Mouse (Mus musculus) kidney, embryonic 16.5 days (tissue): ENCODE data around the gene Sox5. TPM values are rescaled to one million over a fixed set of nuclear protein-coding genes. Genes with fewer than 3 reads are reported as not detected.

Experiments
- ATAC-seq: fragments of 200-750 bp; cut with Nextera tagmentation; 2 replicates; pipeline ENCODE4 v1.8.0; 2017; ENCODE audit warnings: moderate TSS enrichment; ENCODE audit not compliant: low FRiP score, low TSS enrichment
- H3K27ac ChIP-seq: fragments of 300-500 bp; sonication (generic); 2 replicates; pipeline ENCODE4 v1.5.1; 2014; ENCODE audit warnings: low read length
- H3K27me3 ChIP-seq: fragments of 300-500 bp; sonication (generic); 2 replicates; pipeline ENCODE4 v1.6.1; 2014; ENCODE audit warnings: low read length, control low read depth, mixed read lengths; ENCODE audit not compliant: insufficient read depth
- H3K36me3 ChIP-seq: fragments of 300-500 bp; sonication (generic); 2 replicates; pipeline ENCODE4 v1.6.1; 2014; ENCODE audit warnings: low read length, control low read depth, mixed read lengths; ENCODE audit not compliant: insufficient read depth
- H3K4me1 ChIP-seq: fragments of 300-500 bp; sonication (generic); 2 replicates; pipeline ENCODE4 v1.6.1; 2014; ENCODE audit warnings: low read length, control low read depth, mixed read lengths; ENCODE audit not compliant: insufficient read depth
- H3K4me2 ChIP-seq: fragments of 300-500 bp; sonication (generic); replicated peaks from 2 replicates; pipeline ENCODE4 v1.6.1; 2014; ENCODE audit warnings: low read depth, low read length
- H3K4me3 ChIP-seq: fragments of 300-500 bp; sonication (generic); 2 replicates; pipeline ENCODE4 v1.5.1; 2014; ENCODE audit warnings: mild to moderate bottlenecking, low read length
- H3K9ac ChIP-seq: fragments of 300-500 bp; sonication (generic); replicated peaks from 2 replicates; pipeline ENCODE4 v1.6.1; 2014; ENCODE audit warnings: low read length
- H3K9me3 ChIP-seq: fragments of 300-500 bp; sonication (generic); 2 replicates; pipeline ENCODE4 v1.6.1; 2016; ENCODE audit warnings: low read length, control low read depth
- WGBS: fragments of 180-500 bp; shearing (Covaris S2); extraction: QIAGEN DNeasy Blood & Tissue Kit; methylation state at CpG from one replicate; pipeline ENCODE4 v1.1.7; 2014; 5-methylcytosine and 5-hydroxymethylcytosine counted together
- polyA plus RNA-seq: library from polyadenylated mRNA; unstranded; fragments of >200 nt; fragmentation: Nextera tagmentation; extraction: Ambion mirVana; gene quantifications from 2 replicates; pipeline ENCODE4 v1.2.1, GENCODE M21; 2015

Gene Sox5
- 14.8 and 20.1 TPM in 2 replicates for polyA plus RNA-seq

DNA sequence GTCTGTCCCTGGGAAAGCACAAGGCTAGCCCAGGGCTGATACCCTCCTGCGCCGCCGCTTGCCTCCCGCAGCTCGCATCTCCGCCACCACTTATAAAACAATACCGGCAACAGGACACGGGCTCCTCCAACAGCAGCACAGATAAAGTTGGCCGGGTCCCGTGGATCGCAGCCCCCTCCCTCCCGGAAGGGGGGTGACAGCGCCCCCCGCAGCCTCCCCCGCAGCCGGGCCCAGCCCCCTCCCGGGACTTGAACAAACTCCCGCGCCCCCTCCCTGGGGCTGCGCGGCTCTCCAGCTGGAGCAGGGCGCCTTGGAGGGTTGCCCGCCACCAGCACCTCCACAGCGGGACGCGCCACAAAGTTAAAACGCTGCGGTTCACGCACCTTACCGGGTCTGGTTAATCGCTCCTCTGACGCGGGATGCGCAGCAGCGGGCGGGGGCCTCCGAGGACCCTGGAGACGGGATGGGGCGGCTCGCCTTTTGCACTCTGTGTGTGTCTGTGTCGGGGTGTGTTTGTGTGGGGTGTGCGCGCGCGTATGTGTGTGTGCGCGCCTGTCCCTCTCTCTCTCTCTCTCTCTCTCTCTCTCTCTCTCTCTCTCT, at the start of gene Sox5:
TSS of gene Sox5 (minus strand) at position 547 of the 600 bp plus-strand sequence.
- H3K27ac ChIP-seq, result peak within 1 kb of the TSS; percentile 83
- no peaks in the 10 kb centered on the region for H3K9me3 ChIP-seq
- peak; percentile 79 for ATAC-seq
- 0 out of 2 replicates have a peak, but pooled peaks cover 5% of the 10 kb centered on the region for H3K27me3 ChIP-seq
- under 1% methylated on average over 47 of the region's 47 CpGs for WGBS
- peak within 1 kb of the TSS; percentile 70 for H3K9ac ChIP-seq
- H3K4me2 ChIP-seq, result peak within 1 kb of the TSS; percentile 97
- H3K4me1 ChIP-seq, result peaks cover 12% of the 10 kb centered on the region
- H3K36me3 ChIP-seq, result no peaks in the 10 kb centered on the region
- peak within 1 kb of the TSS; percentile 77 for H3K4me3 ChIP-seq

DNA sequence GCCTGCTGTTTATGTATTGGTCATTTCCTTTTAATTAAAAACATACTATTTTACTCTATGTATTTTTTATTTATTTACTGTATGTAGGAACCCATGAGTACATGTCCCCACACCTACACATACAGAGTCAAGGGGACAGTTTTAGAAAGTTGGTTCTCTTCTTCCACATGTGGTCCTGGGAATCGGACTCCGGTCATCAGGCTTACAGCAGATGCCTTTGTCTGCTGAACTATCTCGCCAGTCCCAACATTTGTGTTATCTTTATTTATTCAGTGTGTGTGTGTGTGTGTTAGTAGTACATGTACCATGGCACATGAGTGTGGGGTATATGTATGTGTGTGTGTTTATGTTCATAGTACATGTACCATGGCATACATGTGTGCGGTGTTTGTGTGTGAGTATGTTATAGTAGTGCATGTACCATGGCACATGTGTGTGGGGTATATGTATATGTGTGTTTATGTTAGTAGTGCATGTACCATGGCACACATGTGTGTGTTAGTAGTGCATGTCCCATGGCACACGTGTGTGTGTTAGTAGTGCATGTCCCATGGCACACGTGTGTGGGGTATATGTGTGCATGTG, 43.3 kb upstream of the Sox5 start:
- H3K27me3 ChIP-seq, result no peaks in the 10 kb centered on the region
- H3K9ac ChIP-seq, result no peak overlapping the region
- WGBS, result 95% methylated on average over 6 of the region's 6 CpGs
- H3K36me3 ChIP-seq, result no peaks in the 10 kb centered on the region
- no peaks in the 10 kb centered on the region; the same call in 1 of the 2 replicates for H3K4me1 ChIP-seq
- H3K4me2 ChIP-seq, result no peak overlapping the region
- no peak overlapping the region for H3K4me3 ChIP-seq
- no peaks in the 10 kb centered on the region for H3K9me3 ChIP-seq
- no peak overlapping the region for H3K27ac ChIP-seq
- ATAC-seq, result no peak

DNA sequence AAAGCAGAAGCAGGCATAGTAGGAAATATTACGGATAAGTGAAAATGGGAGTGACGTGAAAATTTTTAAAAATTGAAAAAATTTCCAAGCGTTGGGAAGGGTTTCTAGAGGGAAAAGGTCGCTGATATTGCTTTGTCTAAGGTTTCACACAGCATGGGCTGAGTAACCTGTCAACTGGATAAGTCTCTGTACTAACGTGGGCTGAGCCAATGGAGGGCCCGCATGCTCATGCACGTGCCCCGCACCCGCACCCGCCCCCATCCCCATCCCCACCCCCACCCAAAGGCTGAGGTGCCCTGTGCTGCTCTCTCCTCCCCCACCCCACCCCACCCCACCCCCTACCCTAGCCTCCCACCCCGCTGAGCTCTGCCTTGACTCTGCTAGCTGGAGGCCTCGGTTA, 42.4 kb upstream of the Sox5 start:
- H3K4me3 ChIP-seq, result no peak overlapping the region
- 74% methylated on average over 12 of the region's 12 CpGs for WGBS
- ATAC-seq, result no peak

DNA sequence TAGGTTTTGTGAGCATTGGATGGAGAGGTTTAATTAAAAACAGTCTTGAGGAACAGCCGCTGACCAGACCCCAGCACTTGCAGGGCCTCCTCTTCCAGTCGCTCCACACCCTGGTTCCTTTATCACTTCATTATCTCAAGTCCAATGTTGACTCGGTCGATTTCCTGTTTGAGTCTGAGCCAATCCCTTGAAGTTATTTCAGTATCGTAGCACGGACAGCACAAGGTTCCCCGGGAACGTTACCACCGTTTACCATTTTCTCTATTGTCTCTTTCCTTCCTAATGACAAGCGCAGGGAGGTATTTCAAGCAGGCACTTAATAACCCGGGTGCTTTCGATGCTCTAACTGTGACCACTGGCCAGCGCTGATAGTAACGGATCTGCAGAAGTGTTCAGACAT, 40.8 kb upstream of the Sox5 start:
- 61% methylated on average over 14 of the region's 14 CpGs for WGBS
- peak overlapping the region; percentile 27; the same call in 1 of the 2 replicates for H3K4me2 ChIP-seq
- no peak overlapping the region for H3K9ac ChIP-seq
- H3K4me1 ChIP-seq, result no peaks in the 10 kb centered on the region; the same call in 1 of the 2 replicates
- H3K27me3 ChIP-seq, result no peaks in the 10 kb centered on the region
- no peak overlapping the region for H3K27ac ChIP-seq
- no peak overlapping the region for H3K4me3 ChIP-seq
- H3K9me3 ChIP-seq, result no peaks in the 10 kb centered on the region
- no peaks in the 10 kb centered on the region for H3K36me3 ChIP-seq
- ATAC-seq, result no peak

More for the DNA sequence above, 42.4 kb upstream of the Sox5 start:
- H3K27me3 ChIP-seq, result no peaks in the 10 kb centered on the region
- no peak overlapping the region for H3K4me2 ChIP-seq
- H3K9me3 ChIP-seq, result no peaks in the 10 kb centered on the region
- H3K9ac ChIP-seq, result no peak overlapping the region
- no peaks in the 10 kb centered on the region for H3K36me3 ChIP-seq
- no peak overlapping the region for H3K27ac ChIP-seq
- H3K4me1 ChIP-seq, result no peaks in the 10 kb centered on the region; the same call in 1 of the 2 replicates

DNA sequence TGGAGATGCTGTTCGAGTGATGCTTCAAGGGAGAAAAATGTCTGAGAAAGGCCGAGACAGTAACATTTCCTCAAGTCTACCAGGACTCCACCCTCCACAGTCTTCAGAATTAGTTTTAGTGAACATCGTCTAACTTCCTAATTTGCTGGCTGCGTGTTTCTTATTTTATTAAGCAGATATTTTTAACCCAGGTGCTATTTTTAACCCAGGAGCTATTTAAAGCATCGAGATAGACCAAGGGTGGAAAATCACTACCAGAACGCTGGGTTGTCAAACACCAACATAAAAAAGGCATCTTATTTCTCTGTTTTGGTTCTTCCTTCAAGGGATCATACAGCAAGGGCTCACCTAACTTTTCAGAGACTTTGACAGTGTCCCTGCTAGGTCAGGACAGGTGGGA, 39.2 kb upstream of the Sox5 start:
- no peak for ATAC-seq

DNA sequence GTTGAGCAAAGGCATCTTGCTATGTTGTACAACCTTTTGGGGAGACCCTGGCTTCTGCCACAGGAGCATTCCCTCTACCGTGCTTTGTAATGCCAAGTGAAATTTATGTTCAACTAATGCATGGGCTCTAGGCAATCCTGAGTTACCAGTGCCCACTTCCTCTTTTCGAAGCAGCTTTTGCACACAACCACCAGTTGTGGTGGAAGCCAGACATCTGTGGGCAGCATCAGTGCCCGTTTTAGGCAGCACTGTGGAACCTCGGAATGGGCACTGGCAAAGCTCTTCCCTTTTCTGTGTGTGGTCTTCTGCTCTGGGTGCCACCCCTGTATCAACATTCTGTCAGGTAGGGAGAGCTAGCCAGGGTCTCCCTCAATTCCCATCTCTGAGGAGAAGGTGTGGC, 36.2 kb upstream of the Sox5 start:
- Histone ChIP-seq H3K4me1 (peaks cover 6% of the 10 kb centered on the region; the same call in 1 of the 2 replicates), H3K36me3 (no peaks in the 10 kb centered on the region), H3K4me2 (no peak overlapping the region), H3K27me3 (no peaks in the 10 kb centered on the region), H3K9me3 (no peaks in the 10 kb centered on the region), H3K9ac (no peak overlapping the region), H3K27ac (no peak overlapping the region), H3K4me3 (no peak overlapping the region)
- 86% methylated on average over 4 of the region's 4 CpGs for WGBS
- no peak for ATAC-seq

More for the DNA sequence above, 39.2 kb upstream of the Sox5 start:
- no peak overlapping the region for H3K9ac ChIP-seq
- WGBS, result 82% methylated on average over 6 of the region's 6 CpGs
- no peaks in the 10 kb centered on the region for H3K36me3 ChIP-seq
- no peaks in the 10 kb centered on the region for H3K9me3 ChIP-seq
- no peak overlapping the region for H3K4me2 ChIP-seq
- H3K4me1 ChIP-seq, result no peaks in the 10 kb centered on the region; the same call in 1 of the 2 replicates
- no peak overlapping the region for H3K27ac ChIP-seq
- no peak overlapping the region for H3K4me3 ChIP-seq
- H3K27me3 ChIP-seq, result no peaks in the 10 kb centered on the region

DNA sequence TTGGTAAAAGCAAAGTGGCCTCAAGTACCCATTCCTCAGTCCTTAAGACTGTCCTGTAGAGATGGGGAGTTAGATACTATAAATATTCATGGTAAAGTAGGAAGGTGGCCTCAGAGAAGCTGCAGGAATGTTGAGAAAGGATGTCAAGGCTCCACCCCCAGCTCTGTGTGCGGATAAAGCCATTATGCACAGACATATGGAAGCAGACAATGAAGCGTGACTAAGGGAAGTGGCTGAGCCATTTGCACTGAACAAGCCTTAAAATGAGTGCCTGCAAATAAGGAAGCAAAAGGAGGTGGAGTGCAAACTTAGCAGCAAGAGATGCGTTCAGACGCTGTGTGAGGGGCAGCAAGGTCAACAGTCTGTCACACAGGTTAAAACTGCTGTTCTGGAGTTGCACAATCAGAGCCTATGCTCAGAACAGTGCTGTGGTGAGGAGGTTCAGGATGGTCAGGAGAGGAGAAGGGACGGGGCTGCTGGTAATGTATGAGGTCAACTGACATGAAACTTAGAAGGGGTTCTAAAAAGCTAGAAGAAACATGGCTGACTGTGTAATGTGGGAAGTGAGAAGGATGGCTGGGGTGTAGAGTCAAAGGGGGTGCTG, 35.7 kb upstream of the Sox5 start:
- no peak overlapping the region for H3K9ac ChIP-seq
- 0 out of 2 replicates have a peak, but pooled peaks have one; percentile 35 for ATAC-seq
- H3K9me3 ChIP-seq, result no peaks in the 10 kb centered on the region
- peaks cover 6% of the 10 kb centered on the region; the same call in 1 of the 2 replicates for H3K4me1 ChIP-seq
- no peak overlapping the region for H3K4me3 ChIP-seq
- H3K27ac ChIP-seq, result no peak overlapping the region
- no peaks in the 10 kb centered on the region for H3K36me3 ChIP-seq
- no peak overlapping the region for H3K4me2 ChIP-seq
- H3K27me3 ChIP-seq, result no peaks in the 10 kb centered on the region
- 59% methylated on average over 5 of the region's 5 CpGs for WGBS

DNA sequence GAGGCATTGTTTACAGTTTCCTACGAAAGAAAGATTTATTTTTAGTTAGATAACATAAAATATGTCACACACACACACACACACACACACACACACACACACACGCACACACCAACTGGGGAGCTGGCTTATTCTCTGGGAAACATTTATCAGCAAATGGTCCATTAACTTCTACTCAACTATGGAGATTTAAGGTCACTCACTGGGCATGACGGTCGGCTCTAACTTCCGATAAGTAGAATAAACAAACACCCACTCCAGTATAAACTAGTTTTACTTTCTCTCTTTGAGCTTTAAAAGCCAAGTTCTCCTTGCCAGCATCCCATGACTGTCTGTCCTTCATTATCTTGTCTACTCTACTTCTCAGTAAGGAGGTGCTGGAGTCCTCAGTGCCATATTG, 33.8 kb upstream of the Sox5 start:
- H3K9ac ChIP-seq, result no peak overlapping the region
- H3K4me2 ChIP-seq, result no peak overlapping the region
- H3K27me3 ChIP-seq, result no peaks in the 10 kb centered on the region
- no peak overlapping the region for H3K27ac ChIP-seq
- 18% methylated on average over 5 of the region's 5 CpGs for WGBS
- H3K4me1 ChIP-seq, result peaks cover 6% of the 10 kb centered on the region; the same call in 1 of the 2 replicates
- no peak overlapping the region for H3K4me3 ChIP-seq
- ATAC-seq, result no peak
- no peaks in the 10 kb centered on the region for H3K9me3 ChIP-seq
- no peaks in the 10 kb centered on the region for H3K36me3 ChIP-seq

DNA sequence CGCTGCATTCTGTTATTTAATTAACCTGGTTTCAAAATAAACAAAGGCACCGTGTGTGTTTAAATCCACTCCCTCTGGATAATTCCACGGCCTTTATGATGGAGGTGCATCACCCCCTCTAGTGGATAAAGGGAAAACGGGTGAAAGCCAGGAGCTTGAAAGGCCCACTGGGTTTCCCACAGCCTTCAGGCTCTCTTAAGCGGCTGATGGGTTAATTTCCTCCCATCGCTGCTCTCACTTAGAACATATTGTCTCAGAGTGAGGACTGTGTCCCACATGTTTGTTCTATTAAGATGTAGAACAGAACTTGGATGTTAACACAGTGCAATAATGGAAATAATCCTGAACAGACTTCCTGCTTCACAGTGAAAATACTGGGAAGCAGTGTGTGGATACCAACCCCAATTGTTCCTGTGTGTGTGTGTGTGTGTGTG, 33.2 kb upstream of the Sox5 start:
- no peaks in the 10 kb centered on the region for H3K36me3 ChIP-seq
- H3K9me3 ChIP-seq, result no peaks in the 10 kb centered on the region
- peaks cover 6% of the 10 kb centered on the region; the same call in 1 of the 2 replicates for H3K4me1 ChIP-seq
- no peak overlapping the region for H3K27ac ChIP-seq
- ATAC-seq, result peak; percentile 57; the same call in 1 of the 2 replicates
- no peak overlapping the region for H3K9ac ChIP-seq
- H3K4me3 ChIP-seq, result no peak overlapping the region
- no peaks in the 10 kb centered on the region for H3K27me3 ChIP-seq
- no peak overlapping the region for H3K4me2 ChIP-seq
- WGBS, result 8% methylated on average over 6 of the region's 6 CpGs

DNA sequence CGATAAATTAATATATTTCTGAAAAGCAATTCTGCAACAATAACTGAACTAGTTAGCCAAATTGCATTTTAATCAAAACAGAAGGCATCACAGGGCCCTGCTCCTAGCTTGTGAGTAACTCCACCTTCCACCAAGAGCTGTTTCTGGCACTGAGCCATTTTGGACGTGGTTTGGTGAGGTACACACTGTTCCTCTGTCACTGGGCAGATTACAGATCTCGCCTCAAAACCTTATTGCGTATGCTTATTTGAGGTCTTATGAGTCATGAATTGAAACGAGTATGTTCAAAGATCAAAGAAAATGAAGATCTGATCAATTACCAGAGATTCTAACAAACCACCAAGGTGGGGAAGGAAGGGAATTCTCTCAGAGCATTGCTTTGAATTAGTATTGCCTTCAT, 22.5 kb upstream of the Sox5 start:
- Histone ChIP-seq H3K9me3 (peaks cover 8% of the 10 kb centered on the region), H3K27ac (no peak overlapping the region), H3K27me3 (no peaks in the 10 kb centered on the region), H3K4me3 (no peak overlapping the region), H3K4me1 (no peaks in the 10 kb centered on the region), H3K9ac (no peak overlapping the region), H3K36me3 (no peaks in the 10 kb centered on the region), H3K4me2 (no peak overlapping the region)
- no peak for ATAC-seq
- WGBS, result 82% methylated on average over 5 of the region's 5 CpGs
